Mouse (Mus musculus): Measurements from ENCODE around the gene Lgr4. TPM values are rescaled to one million over a fixed set of nuclear protein-coding genes. Genes with fewer than 3 reads are reported as not detected.
A peak's percentile ranks its signal among the peaks of the same experiment; 100 is the strongest.

The Lgr4 gene
- total RNA-seq, 1 experiment from 2014 or later, result 259 TPM

DNA sequence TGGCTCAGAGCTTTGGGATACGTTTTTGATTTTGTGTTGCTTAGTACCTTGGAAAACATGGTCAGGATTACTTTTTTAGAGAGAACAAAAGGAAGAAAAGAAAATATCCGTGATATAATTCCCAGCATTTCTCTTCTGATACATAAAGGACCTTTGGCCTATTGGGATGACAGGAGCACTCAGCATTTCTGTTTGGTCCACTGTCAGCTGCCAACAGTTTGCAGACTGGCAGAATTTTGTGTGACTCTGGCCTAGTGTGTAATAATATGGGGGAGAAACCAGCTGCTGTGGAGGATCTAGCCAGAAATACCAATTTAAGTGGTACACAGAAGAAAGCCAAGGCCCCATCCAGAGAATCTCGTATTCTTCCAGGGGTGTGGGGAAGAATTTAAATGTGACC lies 32.9 kb downstream of the Lgr4 start:
- no peak for DNase-seq

DNA sequence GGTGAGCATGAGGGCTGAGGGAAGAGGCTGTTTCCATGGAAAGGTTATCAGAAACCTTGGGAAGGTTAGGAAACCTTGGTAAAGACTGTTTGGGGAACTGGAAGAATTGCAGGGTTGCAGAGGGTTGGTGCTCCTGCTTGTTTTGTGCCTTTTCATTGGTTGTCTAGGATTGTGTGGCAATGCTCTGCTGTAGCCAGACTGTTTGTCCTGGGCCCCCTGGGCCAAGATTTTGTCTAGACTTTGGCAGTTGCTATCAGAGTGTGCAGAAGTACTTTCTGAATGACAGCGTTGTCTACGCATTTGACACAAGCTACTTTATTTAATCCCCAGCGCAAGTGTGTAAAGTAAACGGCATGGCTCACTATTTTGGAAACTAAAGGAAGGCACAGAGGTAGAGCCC lies 33.6 kb downstream of the Lgr4 start:
- no peak for DNase-seq

DNA sequence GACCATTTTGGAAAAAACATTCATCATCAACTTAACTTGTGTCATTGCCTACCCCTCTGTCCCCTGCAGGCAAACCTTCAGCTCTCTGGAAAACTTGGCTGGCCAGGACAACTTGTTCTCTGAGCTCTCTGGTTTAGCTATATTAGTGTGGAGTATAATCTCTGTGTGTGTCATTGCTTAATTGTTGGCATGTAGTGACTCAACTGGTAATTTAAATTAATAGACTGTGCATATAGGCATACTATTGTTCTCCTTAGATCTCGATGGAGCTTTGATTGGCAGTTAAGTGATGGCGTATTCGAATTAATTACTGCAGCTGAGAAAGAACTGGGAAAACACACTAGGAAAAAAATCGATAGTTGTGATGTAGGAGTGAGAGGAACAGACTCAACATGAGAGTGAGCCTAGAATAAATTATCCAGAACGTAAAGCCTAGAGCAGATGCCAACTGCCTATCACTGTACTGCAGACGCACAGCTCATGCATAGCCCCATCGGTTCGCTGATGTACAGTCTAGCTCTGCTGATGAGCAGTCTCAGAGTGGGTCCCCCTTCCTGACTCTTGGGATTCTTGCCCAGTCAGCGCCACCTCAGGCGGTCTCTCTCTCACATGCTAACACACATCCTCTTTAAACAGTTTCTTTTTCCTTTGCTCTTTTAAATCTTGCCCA lies 35.7 kb downstream of the Lgr4 start:
- DNase-seq, result no peak

DNA sequence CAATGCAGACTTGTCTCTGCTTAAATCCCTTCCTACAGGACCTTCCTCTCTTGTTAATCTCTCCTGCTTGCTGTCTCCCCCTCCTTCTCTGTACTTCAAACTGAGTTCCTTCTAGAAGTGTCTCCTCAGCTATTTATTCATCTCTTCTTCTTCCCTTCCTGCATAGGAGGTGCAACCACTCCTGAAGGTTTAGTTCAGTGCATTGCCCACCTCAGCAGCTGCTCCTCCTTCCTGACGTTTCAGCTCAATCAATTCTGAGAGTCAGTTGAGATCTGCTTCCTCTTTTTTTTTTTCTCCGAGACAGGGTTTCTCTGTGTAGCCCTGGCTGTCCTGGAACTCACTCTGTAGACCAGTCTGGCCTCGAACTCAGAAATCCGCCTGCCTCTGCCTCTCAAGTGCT lies 36.4 kb downstream of the Lgr4 start:
- no peak for DNase-seq

DNA sequence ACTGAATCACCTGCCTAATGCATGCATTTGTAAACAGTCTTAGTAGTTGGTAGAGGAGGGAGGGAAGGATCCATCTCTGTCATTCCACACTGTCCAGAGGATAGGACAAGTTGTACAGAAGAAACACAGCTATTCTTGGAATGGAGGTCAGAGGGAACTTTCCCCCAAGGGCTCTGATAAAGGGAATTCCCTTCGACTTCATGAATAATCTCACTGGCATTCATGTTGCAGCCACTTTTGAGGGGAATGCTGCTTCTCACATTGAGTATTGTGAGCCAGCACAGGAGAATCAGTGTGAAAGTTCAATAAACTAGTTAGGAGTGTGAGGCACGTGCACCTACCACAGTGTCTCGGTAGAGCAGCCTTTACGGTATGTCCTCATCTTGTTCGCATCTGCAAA lies 37.6 kb downstream of the Lgr4 start:
- no peak for DNase-seq

DNA sequence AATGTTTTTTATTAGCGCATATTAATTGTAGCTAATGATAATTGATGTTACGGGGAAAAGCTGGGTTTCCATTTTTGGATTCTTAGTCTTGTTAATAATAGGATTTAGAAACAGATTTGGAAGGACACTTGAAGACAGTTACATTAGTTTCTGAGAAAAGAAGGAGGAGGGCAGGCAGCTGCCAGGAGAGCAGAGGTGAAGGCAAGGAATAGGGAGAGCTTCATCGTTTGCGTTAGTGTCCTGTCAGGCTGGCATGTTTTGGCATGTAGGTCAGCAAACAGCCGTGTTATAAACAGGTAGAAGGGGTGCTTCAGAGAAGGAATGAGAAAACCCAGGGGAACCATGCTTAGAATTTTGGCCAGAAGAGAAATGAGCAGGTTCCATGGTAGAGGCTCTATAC lies 38.5 kb downstream of the Lgr4 start:
- DNase-seq, result no peak

DNA sequence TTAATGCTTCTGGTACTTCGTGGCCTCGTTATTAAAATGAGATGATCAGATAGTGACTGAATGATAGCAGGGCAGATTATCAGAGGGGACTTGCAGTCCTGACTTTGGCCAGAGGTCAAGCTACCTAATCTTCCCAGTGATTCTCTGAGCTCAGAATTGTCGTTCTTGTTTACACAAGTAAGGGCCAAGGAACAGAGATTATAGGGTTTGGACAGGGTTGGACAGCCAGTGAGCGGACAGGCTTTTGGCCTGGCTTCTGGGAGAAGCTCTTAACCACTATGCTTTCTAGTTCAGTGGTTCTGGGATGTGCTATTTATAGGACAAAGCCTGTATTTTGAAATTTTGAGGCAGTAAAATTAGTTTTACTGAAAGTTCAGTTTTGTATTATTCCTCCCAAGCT lies 39.3 kb downstream of the Lgr4 start:
- no peak for DNase-seq

DNA sequence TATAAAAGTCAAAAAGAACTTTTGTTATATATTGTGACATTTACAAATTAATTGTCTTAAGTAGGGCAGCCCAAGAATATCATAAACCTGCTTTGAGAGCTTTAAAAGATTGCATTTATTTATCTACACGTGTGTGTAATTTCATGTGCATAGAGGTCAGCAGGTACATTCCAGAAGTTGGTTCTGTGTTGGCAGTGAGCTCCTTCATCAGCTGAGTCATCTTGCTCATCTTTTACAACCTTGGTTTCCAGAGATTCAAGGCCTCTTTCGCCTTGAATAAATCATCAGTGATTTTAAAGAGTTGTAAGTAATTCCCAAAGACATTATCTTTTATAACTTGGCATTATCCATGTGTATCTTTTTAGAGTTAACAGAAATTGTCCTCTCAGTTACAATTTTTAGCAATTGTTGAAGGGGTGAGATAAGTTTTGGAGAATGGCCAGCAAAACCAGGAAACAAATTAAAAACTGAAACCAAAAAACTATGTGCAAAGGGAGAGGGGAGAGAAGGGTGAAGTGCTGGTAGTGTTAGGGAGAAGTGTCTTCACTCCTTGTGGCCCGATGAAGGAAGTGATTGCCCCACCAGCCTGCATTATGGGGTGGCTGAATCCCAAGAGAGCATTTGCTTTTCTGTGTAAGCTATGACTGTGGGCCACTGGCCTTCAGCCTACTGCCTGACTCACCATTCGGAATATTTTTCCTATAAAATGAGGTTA lies 41.4 kb downstream of the Lgr4 start:
- DNase-seq, result peak; percentile 48

DNA sequence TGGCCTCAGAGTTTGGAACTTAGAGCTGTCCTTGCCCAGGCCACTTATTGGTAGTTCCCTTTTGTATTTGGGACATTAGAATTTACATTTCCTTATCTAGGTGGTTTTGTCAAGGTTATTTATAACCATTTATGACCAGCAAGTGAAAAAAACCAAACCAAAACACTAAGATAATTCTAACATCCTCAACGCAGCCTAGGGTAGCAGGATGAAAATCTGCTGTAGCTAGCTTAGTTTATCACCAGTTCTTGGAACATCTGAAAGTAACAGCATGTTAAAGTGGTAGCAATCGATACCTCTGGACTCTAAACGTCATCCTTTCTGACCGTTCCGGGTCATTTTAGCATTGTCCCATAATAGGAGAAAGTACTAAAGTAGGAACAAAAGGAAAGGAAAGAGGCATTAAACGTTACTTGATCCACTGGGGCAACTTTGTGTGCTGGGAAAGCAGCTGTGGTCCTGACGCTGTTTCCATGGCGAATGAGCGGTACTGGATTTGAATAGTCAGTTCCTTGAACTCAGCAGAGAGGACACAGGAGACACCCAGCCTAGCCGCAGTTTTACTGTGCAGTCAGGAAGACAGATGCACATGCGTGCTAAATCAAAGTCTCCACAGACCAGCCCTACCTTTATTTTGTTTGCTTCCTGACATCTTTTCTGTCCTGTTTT lies 42.1 kb downstream of the Lgr4 start:
- DNase-seq, result no peak

DNA sequence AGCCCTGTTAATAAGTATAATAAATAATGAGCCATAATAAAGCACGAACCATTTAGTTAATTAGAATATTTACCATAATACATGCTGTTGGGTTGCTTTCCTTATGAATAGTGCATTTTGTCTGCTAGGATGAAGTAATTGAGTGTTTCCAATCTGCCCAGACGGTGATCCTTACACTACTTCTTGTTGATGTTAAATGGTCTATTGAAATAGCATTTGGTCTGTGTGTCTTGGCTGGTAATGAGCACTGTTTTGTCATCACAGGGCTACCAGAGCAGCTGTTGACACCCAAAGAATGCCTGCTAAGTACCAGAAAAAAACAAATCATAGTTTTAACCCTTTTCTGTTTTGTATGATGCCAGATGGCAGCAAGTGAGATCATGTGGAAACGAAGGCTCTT lies 42.8 kb downstream of the Lgr4 start:
- DNase-seq, result no peak

DNA sequence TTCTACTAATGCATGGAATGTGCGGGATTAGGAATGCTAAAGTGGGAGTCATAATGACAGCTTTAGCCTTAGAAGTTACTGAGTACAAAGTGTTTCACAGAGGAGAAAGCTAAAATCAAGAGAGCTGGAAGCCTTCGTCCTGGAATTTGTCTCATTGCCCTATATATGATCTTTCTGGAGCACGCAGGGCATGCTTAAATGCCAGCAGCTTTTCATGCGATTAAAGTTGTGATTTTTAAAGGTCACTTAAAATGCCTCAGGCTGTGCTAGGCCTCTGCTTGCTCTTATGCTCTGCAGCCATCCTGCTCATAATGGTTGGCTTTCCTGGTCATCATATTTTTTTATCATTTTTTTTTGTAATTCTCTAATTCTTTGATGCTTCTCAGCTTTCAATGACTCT lies 43.7 kb downstream of the Lgr4 start:
- no peak for DNase-seq

DNA sequence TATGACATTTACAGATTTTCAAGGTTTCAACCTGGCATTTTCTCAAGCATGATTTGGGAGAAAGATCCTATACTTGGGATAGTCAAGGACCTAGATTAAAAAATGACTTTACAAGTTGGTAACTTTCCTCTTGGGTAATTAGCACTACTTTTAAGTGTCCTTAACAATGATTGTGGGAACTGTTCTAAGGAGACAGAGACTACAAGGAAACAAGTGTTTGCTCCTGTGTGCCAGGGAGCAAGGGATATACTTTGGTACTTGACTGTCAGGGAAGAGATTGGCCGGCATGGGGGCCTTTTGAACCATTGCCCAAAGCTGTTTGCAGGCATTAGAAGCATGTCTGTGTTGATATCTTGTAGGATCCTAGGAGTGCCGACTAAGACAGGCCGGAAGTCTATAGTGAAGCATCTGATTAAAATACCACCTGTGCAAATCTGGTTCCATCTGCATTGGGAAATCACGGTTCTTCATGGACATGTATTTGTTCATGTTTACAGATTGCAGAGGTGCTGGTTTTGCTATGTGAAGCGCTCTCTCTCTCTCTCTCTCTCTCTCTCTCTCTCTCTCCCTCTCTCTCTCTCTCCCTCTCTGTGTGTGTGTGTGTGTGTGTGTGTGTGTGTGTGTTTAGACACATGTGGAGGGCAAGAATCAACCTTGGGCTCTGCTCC lies 46.3 kb downstream of the Lgr4 start:
- DNase-seq, result no peak

DNA sequence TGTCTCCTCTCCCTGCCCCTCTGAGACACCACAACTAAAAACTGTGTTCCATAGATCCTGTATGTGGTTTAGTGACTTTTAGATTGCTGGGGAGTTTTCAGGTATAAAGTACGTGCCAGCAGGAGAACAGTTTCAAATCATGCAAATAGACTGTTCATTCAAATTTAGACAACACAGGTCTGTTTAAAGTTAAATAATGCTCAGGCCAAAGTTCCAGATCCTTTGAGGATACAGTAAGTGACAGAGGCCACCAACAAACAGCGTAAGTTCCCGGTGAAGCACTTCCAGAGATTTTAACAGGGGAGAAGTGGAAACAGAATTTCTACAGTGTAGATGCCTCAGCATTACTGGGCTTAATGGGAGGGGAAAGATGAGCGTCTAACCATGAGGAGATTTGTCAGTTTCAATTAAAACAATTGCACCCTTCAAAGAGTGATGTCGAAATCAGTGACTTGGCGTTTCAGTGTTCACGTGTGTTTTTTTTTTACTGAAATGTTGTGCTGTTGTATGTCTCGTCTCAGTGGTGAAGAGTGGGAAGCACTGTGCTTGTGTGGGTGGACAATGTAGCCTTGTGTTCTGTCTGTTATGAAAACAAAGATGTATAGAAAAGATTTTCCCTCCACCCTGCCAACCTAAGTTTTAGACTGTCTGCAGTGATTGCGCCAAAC lies 48.4 kb downstream of the Lgr4 start:
- DNase-seq, result no peak

DNA sequence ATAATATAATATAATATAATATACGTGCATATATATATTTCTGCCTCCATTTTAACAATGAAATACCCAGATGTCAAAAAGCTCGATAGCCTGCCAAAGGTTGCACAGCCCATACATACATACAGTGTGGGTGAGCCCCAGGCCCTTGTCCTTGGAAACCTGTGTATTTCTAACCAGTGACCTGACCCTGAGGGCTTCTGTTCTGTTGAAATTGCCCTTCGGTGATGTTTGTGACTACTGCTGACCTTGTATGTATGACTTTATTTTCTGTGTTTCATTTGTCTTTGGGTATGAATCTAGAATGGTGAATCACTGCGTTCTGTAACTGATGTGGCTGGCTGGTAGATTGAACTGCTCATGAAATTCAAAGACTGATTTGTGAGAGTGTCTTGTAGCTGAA lies 49.4 kb downstream of the Lgr4 start:
- DNase-seq, result no peak

DNA sequence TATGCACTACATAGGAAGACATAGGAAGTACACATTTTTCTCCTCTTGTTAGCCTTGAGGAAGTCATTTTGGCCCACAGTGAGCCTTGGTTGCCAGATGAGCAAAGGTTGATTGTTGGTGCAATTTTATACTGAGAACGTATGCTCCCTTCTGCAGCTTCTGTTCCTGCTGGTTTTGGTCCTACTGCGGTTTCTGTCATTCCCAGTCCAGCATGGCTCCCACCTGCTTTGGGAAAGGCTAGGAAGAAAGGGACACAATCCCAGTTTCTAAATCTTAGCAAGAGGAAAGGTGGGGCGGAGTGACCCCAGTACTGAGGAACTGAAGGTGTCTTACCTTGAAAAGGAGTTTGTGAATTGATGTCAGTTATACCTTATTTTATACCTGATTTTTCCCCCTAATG lies 51.9 kb downstream of the Lgr4 start:
- no peak for DNase-seq

DNA sequence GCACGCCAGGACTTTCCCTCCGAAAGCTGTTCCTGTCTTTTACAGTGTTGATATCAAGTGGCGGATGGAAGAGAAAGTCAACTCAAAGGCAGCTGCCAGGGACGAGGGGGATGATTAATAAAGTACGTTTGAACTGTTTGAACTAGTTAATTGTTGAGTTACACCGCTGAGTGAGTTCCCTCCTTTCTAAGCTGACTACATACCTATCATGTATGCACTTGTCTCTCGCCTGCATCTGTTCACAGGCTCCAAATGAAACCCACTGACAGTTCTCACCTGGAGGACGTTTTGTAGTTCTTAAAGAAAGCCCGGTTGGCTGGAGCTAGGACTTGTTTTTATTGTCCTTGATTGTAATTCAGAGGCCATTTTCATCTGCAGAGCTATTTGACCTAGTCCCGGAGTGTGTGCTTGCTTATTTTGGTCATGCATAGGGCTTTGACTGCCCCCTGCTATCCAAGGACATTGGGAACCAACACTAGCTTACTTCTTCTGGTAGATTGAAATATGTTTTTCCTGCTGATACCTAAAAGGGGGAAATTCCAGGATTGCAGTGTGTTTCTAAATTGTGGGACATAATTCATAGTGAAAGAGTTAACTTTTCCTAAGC lies 52.6 kb downstream of the Lgr4 start:
- DNase-seq, result no peak

DNA sequence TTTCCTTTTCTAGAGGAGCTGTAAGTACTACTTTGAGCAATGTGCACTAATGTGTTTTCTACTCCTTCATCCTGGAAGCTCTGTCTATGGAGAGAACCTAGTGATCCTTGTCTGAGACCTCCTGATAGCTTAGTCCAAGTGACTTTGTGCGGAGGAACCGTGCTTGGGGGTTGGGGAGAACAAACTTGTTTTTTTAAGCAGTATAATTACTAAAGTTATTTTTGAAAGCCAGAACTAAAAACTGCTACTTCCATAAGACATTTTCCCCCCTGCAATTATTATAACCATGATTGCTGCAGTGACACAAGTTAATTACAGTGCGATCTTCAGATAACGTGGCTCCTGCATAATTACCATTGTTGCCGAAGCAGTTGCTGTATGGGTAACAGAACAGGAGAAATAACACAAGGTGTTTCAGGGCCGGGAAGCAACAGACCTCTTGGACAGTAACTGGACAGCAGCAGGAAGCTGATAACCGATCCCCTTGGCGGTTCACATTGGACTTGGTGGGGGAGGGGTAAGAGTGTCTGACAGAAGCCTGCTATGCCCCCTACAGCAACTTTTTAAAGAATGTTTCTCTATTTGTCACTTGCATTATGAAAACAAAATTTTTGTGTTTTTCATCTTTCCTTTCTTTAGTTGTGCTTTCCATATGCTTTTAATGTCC lies 53.4 kb downstream of the Lgr4 start:
- DNase-seq, result no peak

DNA sequence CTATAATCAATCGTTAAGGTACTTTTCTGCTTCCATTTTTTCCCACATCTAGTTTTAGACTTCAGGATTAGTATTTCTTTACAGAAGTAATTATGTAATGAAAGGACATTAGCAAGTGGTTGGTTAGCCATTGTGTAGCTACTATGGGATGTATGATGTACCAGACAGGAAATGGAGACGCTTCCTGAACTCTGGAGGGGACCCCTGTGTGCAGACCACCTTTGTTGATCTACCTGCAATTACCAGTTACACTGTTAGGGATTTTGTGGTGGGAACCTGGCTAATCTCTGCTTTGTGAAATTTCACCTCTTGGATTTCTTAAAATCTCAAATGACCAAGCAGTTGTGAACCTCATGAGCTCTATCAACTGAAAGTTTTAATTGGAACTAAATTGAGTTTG lies 54.9 kb downstream of the Lgr4 start:
- DNase-seq, result no peak

DNA sequence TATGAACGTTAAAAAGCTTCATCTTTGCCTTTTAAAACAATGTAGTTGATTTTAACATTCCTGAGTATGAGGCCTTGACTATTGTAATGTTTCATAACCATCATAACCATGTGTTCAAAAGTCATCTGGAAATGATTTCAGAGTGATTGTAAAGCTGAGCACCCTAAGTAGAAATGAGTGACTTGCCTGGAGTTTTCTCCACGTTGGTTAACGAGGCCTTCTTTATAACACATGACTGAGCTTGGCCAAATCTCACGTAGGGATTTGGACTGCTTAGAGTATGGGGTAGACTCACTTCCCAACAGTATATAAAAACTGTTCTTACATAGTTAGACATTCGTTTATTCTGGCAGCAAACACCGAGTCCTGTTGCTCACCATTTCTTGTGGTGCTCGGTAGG lies 55.5 kb downstream of the Lgr4 start:
- DNase-seq, result no peak

DNA sequence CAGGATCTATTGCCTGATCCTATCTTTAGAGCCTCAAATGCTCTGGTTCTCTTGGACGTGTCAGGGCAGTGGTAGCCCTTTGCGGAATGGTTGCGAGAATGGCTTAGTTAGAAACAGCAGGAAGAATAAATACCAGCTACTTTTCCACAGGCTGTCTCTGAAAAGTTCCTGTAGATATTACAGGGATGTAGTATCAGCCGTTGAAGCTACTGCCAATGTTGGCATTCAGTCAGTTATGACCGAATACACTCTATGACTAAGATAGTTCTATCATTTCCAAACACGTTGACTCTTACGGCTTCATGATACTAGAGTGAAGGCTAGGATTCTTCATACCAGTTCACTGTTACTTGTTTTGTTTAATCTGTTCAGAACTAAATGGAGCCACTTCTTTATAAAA lies 57.4 kb downstream of the Lgr4 start:
- DNase-seq, result no peak

DNA sequence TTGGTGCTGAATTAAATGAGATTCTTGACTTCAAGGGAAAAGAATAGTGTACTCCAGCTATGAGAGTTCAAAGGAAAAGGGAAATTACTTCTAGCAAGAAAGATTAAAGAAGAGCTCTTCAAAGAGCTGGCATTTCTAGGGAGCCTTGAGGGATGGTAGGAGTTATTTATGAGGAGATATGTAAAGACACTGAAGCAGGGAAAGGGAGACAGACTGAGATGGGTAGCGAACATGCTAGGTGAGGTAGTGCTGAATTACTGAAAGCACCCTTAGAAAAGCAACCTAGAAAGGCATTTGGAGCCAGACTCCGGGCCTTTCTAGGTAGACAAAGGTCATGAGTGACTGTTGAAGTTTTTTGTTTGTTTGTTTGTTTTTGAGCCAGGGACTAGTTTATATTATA lies 58.7 kb downstream of the Lgr4 start:
- DNase-seq, result no peak

DNA sequence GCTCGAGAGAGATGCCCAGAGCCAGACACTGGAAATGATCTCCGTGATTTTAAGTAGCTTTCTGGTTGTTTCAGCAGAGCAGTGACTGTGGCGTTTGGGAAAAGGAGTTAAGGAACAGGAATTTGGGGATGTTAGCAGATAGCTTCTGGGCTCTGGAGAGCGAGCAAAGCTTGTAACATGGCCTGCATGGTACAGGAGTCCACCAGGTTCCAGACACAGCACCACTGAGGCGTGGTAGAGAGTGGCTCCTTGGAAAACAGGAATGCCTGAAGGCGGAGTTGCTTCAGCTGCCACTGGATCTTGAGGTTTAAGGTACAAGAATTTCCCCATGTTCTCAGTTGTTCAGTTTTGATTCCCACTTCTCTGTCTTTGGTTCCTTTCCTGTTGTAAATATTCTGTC lies 59.9 kb downstream of the Lgr4 start:
- no peak for DNase-seq

All from adrenal gland, postnatal 25 days (tissue).